Mouse (Mus musculus): ENCODE data around the gene Trpm1.

Trpm1 gene

GRCm38 (mm10) chr7:64239806-64240315 is 86.2 kb downstream of the Trpm1 start:
- ChIA-PET CTCF (no interaction called here), POLR2A (interaction anchor here in 1 of 4 experiments (0.6 kb wide), 1 partner anchor 344 kb away, joined by 3 read pairs; no protein-coding TSS in a partner anchor)

GRCm38 (mm10) chr7:64242424-64242823 is 88.8 kb downstream of the Trpm1 start:
- POLR2A ChIA-PET, result no interaction called here
- CTCF ChIA-PET, result interaction anchor here in 1 of 4 experiments (0.6 kb wide), 1 partner anchor 182 kb away, joined by 3 read pairs; no protein-coding TSS in a partner anchor

DNA sequence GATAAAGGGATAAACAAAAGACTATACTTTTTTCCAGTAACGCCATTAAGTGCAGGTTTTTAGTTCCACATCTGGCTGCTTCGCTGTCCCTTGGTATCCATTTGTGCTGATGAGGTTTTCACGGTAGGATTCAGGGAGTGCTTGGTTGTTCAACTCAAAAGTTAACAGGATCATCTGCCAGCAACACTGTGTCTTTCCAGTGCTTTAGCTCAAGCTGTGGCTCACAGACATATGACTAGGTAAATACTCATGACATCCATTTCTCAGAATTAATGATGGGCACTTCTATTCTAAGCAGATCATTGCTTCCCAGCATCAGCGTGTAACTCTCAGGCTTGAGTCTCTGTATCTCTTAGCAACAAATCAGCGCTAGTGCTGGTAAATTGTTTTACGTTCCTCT is 90.7 kb downstream of the Trpm1 start:
- CTCF ChIA-PET, result no interaction called here
- POLR2A ChIA-PET, result no interaction called here

GRCm38 (mm10) chr7:64246713-64247112 is 93.1 kb downstream of the Trpm1 start:
- ChIA-PET POLR2A (interaction anchor here in 1 of 4 experiments (0.5 kb wide), 1 partner anchor 1450 kb away, joined by 3 read pairs; no protein-coding TSS in a partner anchor), CTCF (no interaction called here)

GRCm38 (mm10) chr7:64248352-64248751 is 94.7 kb downstream of the Trpm1 start:
- ChIA-PET CTCF (no interaction called here), POLR2A (interaction anchor here in 1 of 4 experiments (0.8 kb wide), 1 partner anchor 10 kb away, joined by 3 read pairs; no protein-coding TSS in a partner anchor)

DNA sequence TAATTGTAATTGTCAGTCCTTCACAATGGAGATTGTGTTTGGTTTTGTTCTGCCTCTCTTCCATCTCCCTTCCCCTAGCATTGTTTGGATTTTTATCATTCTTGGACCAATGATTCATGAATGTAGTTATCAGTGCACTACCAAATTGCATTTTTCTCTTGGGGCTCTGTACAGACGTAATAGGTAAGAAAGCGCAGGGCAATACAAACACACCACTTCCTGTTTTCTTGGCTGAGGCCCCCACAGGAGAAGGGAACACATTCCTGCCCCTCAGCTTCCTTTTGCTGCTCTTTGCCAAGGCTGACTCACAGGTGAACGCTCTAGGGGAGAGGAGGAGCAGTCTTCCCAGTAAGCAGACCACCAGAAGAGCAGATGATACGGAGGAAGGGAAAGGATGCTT is 96.1 kb downstream of the Trpm1 start:
- ChIA-PET POLR2A (no interaction called here), CTCF (no interaction called here)

DNA sequence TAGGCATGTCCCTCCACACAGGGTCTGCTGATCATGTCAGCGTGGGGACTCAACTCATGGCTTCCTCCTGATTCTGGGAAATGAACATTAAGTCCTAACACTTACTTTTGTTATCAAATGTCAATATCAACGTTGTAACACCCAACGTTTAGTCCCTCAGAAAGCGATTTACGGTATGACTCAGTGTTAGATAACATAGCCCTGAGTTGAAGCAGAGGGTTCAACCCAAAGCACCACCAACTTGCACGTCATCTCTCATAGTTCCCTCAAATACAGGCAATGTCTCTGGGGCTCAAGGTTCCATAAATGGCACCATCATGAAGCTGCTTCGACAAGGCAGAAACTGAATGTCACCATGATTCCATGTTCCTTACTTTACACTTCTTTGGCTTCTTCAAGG is 96.8 kb downstream of the Trpm1 start:
- ChIA-PET POLR2A (no interaction called here), CTCF (no interaction called here)

GRCm38 (mm10) chr7:64253736-64254135 is 100.1 kb downstream of the Trpm1 start:
- ChIA-PET CTCF (no interaction called here), POLR2A (interaction anchor here in 2 of 4 experiments (0.6 to 1.2 kb wide), 3 partner anchors 24 to 60 kb away, joined by 3 to 4 read pairs (median 3); no protein-coding TSS in a partner anchor)

GRCm38 (mm10) chr7:64265502-64266279 is 112.1 kb downstream of the Trpm1 start:
- POLR2A ChIA-PET, result interaction anchor here in 2 of 4 experiments (0.5 to 0.9 kb wide), 2 partner anchors 81 to 778 kb away, joined by 4 read pairs; no protein-coding TSS in a partner anchor
- CTCF ChIA-PET, result no interaction called here

DNA sequence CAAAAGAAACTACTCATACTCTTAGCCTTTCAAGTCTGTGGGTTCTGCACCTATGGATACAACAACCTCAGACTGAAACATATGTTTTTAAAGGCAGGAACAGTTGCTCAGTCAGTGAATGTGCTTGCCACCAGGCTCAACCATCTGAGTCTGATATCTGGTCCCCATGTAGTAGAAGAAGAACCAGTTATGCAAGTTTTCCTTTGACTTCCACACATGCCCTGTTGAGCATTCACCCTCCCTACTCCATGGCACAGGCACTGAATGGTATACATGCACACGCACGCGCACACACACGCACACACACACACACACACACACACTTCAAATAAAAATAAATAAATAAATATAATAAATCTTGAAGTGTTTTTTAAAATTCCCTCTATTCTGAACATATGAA is 113.0 kb downstream of the Trpm1 start:
- ChIA-PET POLR2A (no interaction called here), CTCF (no interaction called here)

DNA sequence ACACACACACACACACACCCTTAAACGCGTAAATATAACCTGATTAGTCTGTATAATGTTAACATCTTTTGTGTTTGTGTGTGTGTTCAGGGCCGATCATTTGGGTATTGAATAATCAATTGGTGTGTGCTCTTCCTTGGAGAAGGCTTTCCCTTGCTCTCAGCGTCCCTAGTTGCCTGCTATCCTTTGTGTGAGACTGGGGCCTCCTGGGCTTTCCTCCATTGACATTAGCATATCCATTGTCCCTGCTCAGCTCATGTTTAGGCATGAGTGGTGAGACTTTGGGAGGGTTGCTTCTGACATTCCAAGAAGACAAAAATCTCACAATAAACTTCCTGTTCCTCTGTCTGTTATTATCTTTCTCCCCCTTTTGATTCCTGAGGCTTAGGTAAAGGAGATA is 118.3 kb downstream of the Trpm1 start:
- CTCF ChIA-PET, result no interaction called here
- POLR2A ChIA-PET, result interaction anchor here in 2 of 4 experiments (0.9 to 1.2 kb wide), 4 partner anchors 15 to 119 kb away, joined by 3 to 5 read pairs (median 4); partner anchors contain the start of gene Mtmr10 (in 2 of the 2)

DNA sequence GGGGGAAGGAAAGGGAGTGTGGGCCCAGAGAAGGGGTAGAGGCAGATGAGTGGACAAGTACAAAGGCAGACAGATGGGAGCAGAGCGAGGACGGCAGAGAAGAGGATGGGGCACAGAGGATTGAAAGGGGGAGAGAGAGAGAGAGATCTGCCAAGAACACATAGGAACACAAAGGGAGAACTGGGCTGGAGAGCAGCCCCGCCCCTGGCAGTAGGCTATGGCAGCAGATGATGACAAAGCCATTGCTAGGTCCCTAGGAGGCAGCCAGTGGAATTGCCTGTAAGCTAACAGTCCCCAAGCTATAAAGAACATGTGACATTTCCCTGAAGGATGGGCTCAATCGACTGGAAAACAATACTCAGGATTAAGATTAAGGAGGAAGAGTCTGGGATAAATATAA is 121.9 kb downstream of the Trpm1 start:
- ChIA-PET POLR2A (interaction anchor here in 2 of 4 experiments (1.0 to 1.5 kb wide), 2 partner anchors 12 to 46 kb away, joined by 3 read pairs; partner anchors contain the start of gene Mtmr10 (in 1 of the 2)), CTCF (no interaction called here)

- ChIA-PET POLR2A (interaction anchor here in 2 of 4 experiments (1.5 to 1.7 kb wide), 2 partner anchors 11 kb away, joined by 3 to 5 read pairs; partner anchors contain the start of gene Mtmr10 (in 2 of the 2)), CTCF (no interaction called here)
These were observed 123.3 kb downstream of the Trpm1 start for GRCm38 (mm10) chr7:64276921-64277320.

- POLR2A ChIA-PET, result interaction anchor here in 1 of 4 experiments (1.7 kb wide), 1 partner anchor 9 kb away, joined by 5 read pairs; the partner anchor contains the start of gene Mtmr10
- CTCF ChIA-PET, result no interaction called here
These were observed 124.9 kb downstream of the Trpm1 start for GRCm38 (mm10) chr7:64278526-64278925.

DNA sequence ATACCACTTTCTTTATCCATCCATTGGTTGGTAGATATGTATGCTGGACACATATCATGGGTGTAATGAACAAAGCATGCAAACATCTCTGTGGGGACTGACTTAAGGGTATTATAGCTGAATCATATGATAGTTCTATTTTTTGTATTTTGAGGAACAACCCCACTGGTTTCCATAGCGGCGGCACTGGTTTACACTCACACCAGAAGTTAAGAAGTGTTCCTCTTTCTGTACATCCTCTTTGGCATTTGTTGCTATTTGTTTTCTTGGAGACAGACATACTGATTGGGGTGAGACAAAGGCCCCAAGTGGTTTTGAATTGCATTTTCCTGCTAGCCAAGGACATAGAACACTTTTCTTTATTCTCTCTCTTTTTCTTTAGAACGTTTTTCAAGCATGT is 125.9 kb downstream of the Trpm1 start:
- ChIA-PET CTCF (no interaction called here), POLR2A (no interaction called here)

DNA sequence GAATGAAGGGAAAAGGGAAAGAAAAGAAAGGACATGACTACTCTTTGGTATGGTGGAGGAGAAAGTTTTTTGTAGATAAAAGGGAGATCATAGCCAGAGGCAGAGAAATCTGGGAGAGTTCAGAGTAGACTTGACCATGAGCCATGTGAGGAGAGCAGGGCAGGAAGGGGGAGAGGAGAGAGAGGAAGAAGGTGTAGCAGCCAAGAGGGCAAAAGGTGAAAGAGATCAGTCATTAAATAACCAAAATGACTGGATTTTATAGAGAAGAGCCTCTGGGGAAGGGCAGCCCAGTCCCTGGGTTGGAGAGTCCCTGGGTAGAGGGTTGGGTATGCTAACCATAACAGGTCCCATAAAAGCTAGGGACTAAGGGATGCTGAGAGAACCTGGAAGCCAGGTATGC is 132.9 kb downstream of the Trpm1 start:
- CTCF ChIA-PET, result interaction anchor here in 1 of 4 experiments (0.6 to 1.7 kb wide), 2 partner anchors 60 to 840 kb away, joined by 3 to 5 read pairs; no protein-coding TSS in a partner anchor
- POLR2A ChIA-PET, result interaction anchor here in 3 of 4 experiments (0.5 to 2.4 kb wide), 30 partner anchors 10 to 329 kb away, joined by 3 to 29 read pairs (median 5); partner anchors contain the start of genes Mcee (in 2 of the 3), Mphosph10 (in 2 of the 3) and Fan1 (in 1 of the 3)

GRCm38 (mm10) chr7:64287414-64288091 is 133.9 kb downstream of the Trpm1 start, which contains the start of gene Mtmr10:
Gene Mtmr10, plus strand, starts transcription at chr7:64287653.
- ChIA-PET CTCF (interaction anchor here in 3 of 4 experiments (0.6 to 1.7 kb wide), 4 partner anchors 17 to 121 kb away, joined by 4 to 6 read pairs (median 4); partner anchors contain the start of genes Mcee (in 1 of the 3) and Mphosph10 (in 1 of the 3)), POLR2A (interaction anchor here (0.5 to 2.4 kb wide), 69 partner anchors 9 to 794 kb away, joined by 3 to 29 read pairs (median 4); partner anchors contain the start of genes Mcee (in 3 of the 4), Mphosph10 (in 3 of the 4) and Fan1 (in 1 of the 4))

- CTCF ChIA-PET, result no interaction called here
- POLR2A ChIA-PET, result no interaction called here
These were observed 135.8 kb downstream of the Trpm1 start for GRCm38 (mm10) chr7:64289416-64289815.

DNA sequence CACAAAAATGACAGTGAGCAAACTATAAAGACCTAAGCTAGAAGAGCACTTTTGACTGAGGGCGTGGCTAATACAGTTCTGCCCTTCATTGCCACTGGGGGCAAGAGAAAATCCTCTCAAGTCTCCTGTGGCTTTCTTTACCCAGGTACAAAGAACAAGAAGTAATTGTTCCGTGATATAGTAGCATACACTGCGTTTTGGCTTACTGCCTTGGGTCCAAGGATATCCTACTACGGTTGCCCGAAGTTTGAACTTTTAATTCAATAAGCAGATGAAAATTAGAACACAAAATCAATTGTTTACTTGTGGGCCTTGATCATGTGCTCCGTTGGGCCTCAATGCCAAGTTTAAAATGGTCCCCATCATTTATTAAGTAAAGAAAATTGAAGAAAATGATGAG is 136.8 kb downstream of the Trpm1 start:
- ChIA-PET CTCF (no interaction called here), POLR2A (no interaction called here)

Data from embryonic stem cell, embryonic (primary cell).